Mouse (Mus musculus) cerebellum, adult 2 months (tissue): ENCODE measurements around the gene Prelid1. TPM values are rescaled to one million over a fixed set of nuclear protein-coding genes. Genes with fewer than 3 reads are reported as not detected.

Source experiments
- DNase-seq, 2 experiments: peaks; one replicate each; pipeline ENCODE4 v3.0.0; 2021
- H3K27ac ChIP-seq: fragments of 200-500 bp; 2 replicates; pipeline ENCODE4 v1.5.1; 2012; ENCODE audit warnings: low read length, control low read depth, inconsistent platforms; ENCODE audit not compliant: insufficient read depth
- H3K27me3 ChIP-seq: fragments of 200-500 bp; 2 replicates; pipeline ENCODE4 v1.6.1; 2012; ENCODE audit warnings: inconsistent platforms, mild to moderate bottlenecking, low read length, moderate library complexity; ENCODE audit not compliant: control insufficient read depth, insufficient read depth
- H3K4me1 ChIP-seq: fragments of 200-500 bp; 2 replicates; pipeline ENCODE4 v1.6.1; 2011; ENCODE audit warnings: low read length; ENCODE audit not compliant: control insufficient read depth, insufficient read depth
- H3K4me3 ChIP-seq: fragments of 200-500 bp; replicated peaks from 2 replicates; pipeline ENCODE3; 2011; ENCODE audit warnings: mild to moderate bottlenecking, low read depth, low read length, control low read depth; ENCODE audit not compliant: insufficient read depth
- CTCF ChIP-seq: fragments of 200-500 bp; IDR thresholded peaks from 2 replicates; pipeline ENCODE4 v1.5.1; 2011; ENCODE audit warnings: low read depth, mild to moderate bottlenecking, control low read depth, low read length, moderate library complexity, borderline replicate concordance; ENCODE audit not compliant: insufficient read depth
- POLR2A ChIP-seq: fragments of 200-500 bp; IDR thresholded peaks from 2 replicates; pipeline ENCODE4 v1.6.1; 2011; ENCODE audit warnings: low read length, control low read depth, borderline replicate concordance; ENCODE audit not compliant: insufficient read depth
- WGBS: fragments of 180-500 bp; shearing (Covaris S2); methylation state at CpG from one replicate; pipeline ENCODE4 v1.1.7; 2018; 5-methylcytosine and 5-hydroxymethylcytosine counted together
- polyA plus RNA-seq: library from polyadenylated mRNA; depleted of rRNA; stranded (reverse); fragments of >200 nt; gene quantifications from 2 replicates; pipeline ENCODE4 v1.2.3, GENCODE M21; 2012; rRNA removed

Prelid1 gene
- 186 and 191 TPM in 2 replicates for polyA plus RNA-seq

- WGBS = 20% methylated on average over 4 of the region's 4 CpGs
- peak within 1 kb of the TSS; percentile 68 for H3K4me3 ChIP-seq
- TF ChIP-seq CTCF (no peak), POLR2A (no peak)
- H3K27ac ChIP-seq = peak within 1 kb of the TSS; percentile 70; the same call in 1 of the 2 replicates
- no peaks in the 10 kb centered on the region for H3K27me3 ChIP-seq
- H3K4me1 ChIP-seq = peaks cover 12% of the 10 kb centered on the region; the same call in 1 of the 2 replicates
- DNase-seq = peak in 1 of 2 experiments; percentile 54
Observed at GRCm38 (mm10) chr13:55319931-55320533, at the start of gene Prelid1. Prelid1 (plus strand) TSS chr13:55320500.

GRCm38 (mm10) chr13:55277203-55277602 lies 43.1 kb upstream of the Prelid1 start:
- no peak overlapping the region for H3K27ac ChIP-seq
- no peak for TF ChIP-seq POLR2A
- TF ChIP-seq CTCF = no peak
- 91% methylated on average over 5 of the region's 5 CpGs for WGBS
- H3K4me3 ChIP-seq = no peak overlapping the region
- H3K4me1 ChIP-seq = no peaks in the 10 kb centered on the region
- H3K27me3 ChIP-seq = no peaks in the 10 kb centered on the region
- DNase-seq = no peak

- Histone ChIP-seq H3K27ac (no peak overlapping the region), H3K4me3 (no peak overlapping the region), H3K27me3 (no peaks in the 10 kb centered on the region), H3K4me1 (no peaks in the 10 kb centered on the region)
- TF ChIP-seq CTCF (no peak), POLR2A (no peak)
- WGBS = 91% methylated on average over 5 of the region's 5 CpGs
- DNase-seq = no peak
Observed at GRCm38 (mm10) chr13:55277646-55278045, 42.7 kb upstream of the Prelid1 start.

GRCm38 (mm10) chr13:55288854-55289253 lies 31.4 kb upstream of the Prelid1 start:
- no peak overlapping the region for H3K27ac ChIP-seq
- H3K4me3 ChIP-seq = no peak overlapping the region
- H3K4me1 ChIP-seq = no peaks in the 10 kb centered on the region
- H3K27me3 ChIP-seq = no peaks in the 10 kb centered on the region
- no peak for DNase-seq
- WGBS = 75% methylated on average over 3 of the region's 3 CpGs
- no peak for TF ChIP-seq CTCF
- no peak for TF ChIP-seq POLR2A

- Histone ChIP-seq H3K27ac (no peak overlapping the region), H3K4me3 (no peak overlapping the region), H3K27me3 (no peaks in the 10 kb centered on the region), H3K4me1 (no peaks in the 10 kb centered on the region)
- TF ChIP-seq POLR2A = no peak
- no peak for TF ChIP-seq CTCF
- WGBS = 94% methylated on average over 1 of the region's 1 CpGs
- no peak for DNase-seq
Observed at GRCm38 (mm10) chr13:55296760-55297159, 23.5 kb upstream of the Prelid1 start.

- TF ChIP-seq CTCF (no peak), POLR2A (no peak)
- Histone ChIP-seq H3K27ac (no peak overlapping the region), H3K27me3 (no peaks in the 10 kb centered on the region), H3K4me1 (no peaks in the 10 kb centered on the region), H3K4me3 (no peak overlapping the region)
- WGBS = 90% methylated on average over 5 of the region's 5 CpGs
- no peak for DNase-seq
Observed at GRCm38 (mm10) chr13:55300913-55301312, 19.4 kb upstream of the Prelid1 start.

- WGBS = 54% methylated on average over 8 of the region's 8 CpGs
- no peaks in the 10 kb centered on the region for H3K4me1 ChIP-seq
- no peak overlapping the region for H3K27ac ChIP-seq
- TF ChIP-seq POLR2A (no peak), CTCF (no peak)
- H3K4me3 ChIP-seq = no peak overlapping the region
- H3K27me3 ChIP-seq = no peaks in the 10 kb centered on the region
- DNase-seq = no peak
Observed at GRCm38 (mm10) chr13:55312028-55312630, 8.2 kb upstream of the Prelid1 start.

GRCm38 (mm10) chr13:55313051-55313450 lies 7.2 kb upstream of the Prelid1 start:
- no peaks in the 10 kb centered on the region for H3K4me1 ChIP-seq
- H3K27me3 ChIP-seq = no peaks in the 10 kb centered on the region
- TF ChIP-seq CTCF (no peak), POLR2A (no peak)
- H3K27ac ChIP-seq = no peak overlapping the region
- WGBS = 47% methylated on average over 9 of the region's 9 CpGs
- DNase-seq = no peak
- H3K4me3 ChIP-seq = no peak overlapping the region
